Mouse (Mus musculus) thymus, postnatal 0 days (tissue): Measurements from ENCODE around the gene Gja5. TPM values are rescaled to one million over a fixed set of nuclear protein-coding genes. Genes with fewer than 3 reads are reported as not detected.

Source experiments
- DNase-seq: peaks from one replicate; pipeline ENCODE4 v3.0.0-alpha.2; 2015; ENCODE audit warnings: low spot score
- polyA plus RNA-seq: library from polyadenylated mRNA; unstranded; fragments of >200 nt; fragmentation: Nextera tagmentation; extraction: Ambion mirVana; gene quantifications from 2 replicates; pipeline ENCODE4 v1.2.1, GENCODE M21; 2015

The Gja5 gene
- polyA plus RNA-seq, 1 experiment from 2014 or later = 1.8 TPM

- DNase-seq = peak; percentile 78
These were observed 31.7 kb downstream of the Gja5 start for GRCm38 (mm10) chr3:96936241-96936640.

GRCm38 (mm10) chr3:96937606-96938005, 33.1 kb downstream of the Gja5 start:
- no peak for DNase-seq

GRCm38 (mm10) chr3:96938738-96939137, 34.2 kb downstream of the Gja5 start:
- DNase-seq = peak; percentile 88

GRCm38 (mm10) chr3:96942706-96943105, 38.2 kb downstream of the Gja5 start:
- DNase-seq = no peak

- no peak for DNase-seq
These were observed 49.2 kb downstream of the Gja5 start for GRCm38 (mm10) chr3:96953489-96954233.

- DNase-seq = no peak
These were observed 56.1 kb downstream of the Gja5 start for GRCm38 (mm10) chr3:96960597-96960996.

GRCm38 (mm10) chr3:96963088-96964034, 58.9 kb downstream of the Gja5 start:
- no peak for DNase-seq

GRCm38 (mm10) chr3:96970986-96971385, 66.5 kb downstream of the Gja5 start:
- DNase-seq = no peak

GRCm38 (mm10) chr3:96974467-96974866, 70.0 kb downstream of the Gja5 start:
- no peak for DNase-seq

- no peak for DNase-seq
These were observed 71.1 kb downstream of the Gja5 start for GRCm38 (mm10) chr3:96975628-96976027.

GRCm38 (mm10) chr3:96977507-96977906, 73.0 kb downstream of the Gja5 start:
- DNase-seq = no peak

- DNase-seq = no peak
These were observed 74.0 kb downstream of the Gja5 start for GRCm38 (mm10) chr3:96978469-96978868.

- no peak for DNase-seq
These were observed 74.5 kb downstream of the Gja5 start for GRCm38 (mm10) chr3:96979020-96979419.

- DNase-seq = no peak
These were observed 77.3 kb downstream of the Gja5 start for GRCm38 (mm10) chr3:96981833-96982232.

GRCm38 (mm10) chr3:96982666-96983065, 78.2 kb downstream of the Gja5 start:
- DNase-seq = no peak

- no peak for DNase-seq
These were observed 88.0 kb downstream of the Gja5 start for GRCm38 (mm10) chr3:96992526-96992925.

- no peak for DNase-seq
These were observed 93.3 kb downstream of the Gja5 start for GRCm38 (mm10) chr3:96997770-96998169.

GRCm38 (mm10) chr3:97003111-97003510, 98.6 kb downstream of the Gja5 start:
- peak; percentile 34 for DNase-seq

- DNase-seq = no peak
These were observed 100.0 kb downstream of the Gja5 start for GRCm38 (mm10) chr3:97004509-97004908.

- DNase-seq = no peak
These were observed 102.5 kb downstream of the Gja5 start for GRCm38 (mm10) chr3:97007010-97007448.

GRCm38 (mm10) chr3:97025226-97025625, 120.7 kb downstream of the Gja5 start:
- DNase-seq = no peak

- DNase-seq = no peak
These were observed 127.6 kb downstream of the Gja5 start for GRCm38 (mm10) chr3:97032053-97032496.
